Mouse (Mus musculus): ENCODE measurements around the gene Myl12a. TPM values are rescaled to one million over a fixed set of nuclear protein-coding genes. Genes with fewer than 3 reads are reported as not detected.

Gene Myl12a
- polyA plus RNA-seq, 1 experiment from 2014 or later, result 375 TPM

DNA sequence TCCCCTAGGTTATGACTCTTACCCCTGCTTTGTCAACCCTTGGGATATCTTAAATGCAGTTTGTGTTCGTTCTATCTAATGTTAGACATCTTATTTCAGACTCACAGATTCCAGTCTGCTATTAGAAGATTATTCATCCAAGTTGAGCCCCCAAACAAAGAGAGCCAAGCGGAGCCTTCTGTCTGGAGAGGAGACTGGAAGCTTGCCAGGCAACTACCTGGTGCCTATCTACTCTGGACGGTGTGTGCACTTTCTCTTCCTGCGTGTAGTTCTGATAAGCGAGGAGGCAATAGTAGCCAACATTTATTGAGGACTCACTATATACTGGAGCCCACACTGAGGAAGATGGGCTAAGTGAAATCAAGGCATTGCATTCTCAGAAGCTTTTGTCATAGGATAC, 31.8 kb upstream of the Myl12a start:
- Histone ChIP-seq H3K4me3 (ENCODE audit: low read depth, low read length) (no peak overlapping the region), H3K4me2 (no peak overlapping the region), H3K27ac (ENCODE audit: low read depth, low read length) (no peak overlapping the region), H3K9ac (ENCODE audit: low read length) (no peak overlapping the region), H3K4me1 (ENCODE audit: control insufficient read depth, insufficient read depth, low read length) (no peaks in the 10 kb centered on the region), H3K36me3 (ENCODE audit: control insufficient read depth, insufficient read depth, low read length) (no peaks in the 10 kb centered on the region), H3K9me3 (ENCODE audit: control insufficient read depth, low read length) (no peaks in the 10 kb centered on the region), H3K27me3 (ENCODE audit: control insufficient read depth, insufficient read depth, low read length) (no peaks in the 10 kb centered on the region)
- ATAC-seq (ENCODE audit: low FRiP score), result no peak
- WGBS, result 92% methylated on average over 5 of the region's 5 CpGs
- no peak for DNase-seq (ENCODE audit: low spot score, missing footprints)

DNA sequence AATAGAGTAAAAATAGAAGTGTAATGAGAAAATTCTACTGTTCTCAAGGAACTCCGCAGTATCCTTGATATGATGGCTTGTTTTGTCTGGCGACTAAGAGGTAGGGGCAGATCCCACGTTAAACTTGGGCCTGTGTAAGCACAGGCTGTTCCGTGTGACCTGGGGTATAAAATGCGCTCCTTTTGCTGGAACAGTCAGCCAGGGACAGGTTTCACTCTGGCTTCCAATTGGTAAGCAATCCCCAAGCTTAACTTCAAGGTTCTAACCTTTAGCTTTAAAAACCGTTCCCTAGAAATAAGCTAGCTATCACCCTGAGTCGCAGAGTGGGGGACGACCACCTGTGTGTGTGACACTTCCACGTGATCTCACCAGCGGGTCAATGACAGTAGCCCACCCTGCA, 30.0 kb upstream of the Myl12a start:
- H3K4me1 ChIP-seq (ENCODE audit: control insufficient read depth, insufficient read depth, low read length), result no peaks in the 10 kb centered on the region
- H3K4me3 ChIP-seq (ENCODE audit: low read depth, low read length), result no peak overlapping the region
- H3K27me3 ChIP-seq (ENCODE audit: control insufficient read depth, insufficient read depth, low read length), result no peaks in the 10 kb centered on the region
- no peak overlapping the region for H3K27ac ChIP-seq (ENCODE audit: low read depth, low read length)
- ATAC-seq (ENCODE audit: low FRiP score) (no peak), DNase-seq (ENCODE audit: low spot score, missing footprints) (peak; percentile 44)
- H3K9me3 ChIP-seq (ENCODE audit: control insufficient read depth, low read length), result no peaks in the 10 kb centered on the region
- H3K9ac ChIP-seq (ENCODE audit: low read length), result no peak overlapping the region
- 84% methylated on average over 10 of the region's 10 CpGs for WGBS
- no peak overlapping the region for H3K4me2 ChIP-seq
- no peaks in the 10 kb centered on the region for H3K36me3 ChIP-seq (ENCODE audit: control insufficient read depth, insufficient read depth, low read length)

DNA sequence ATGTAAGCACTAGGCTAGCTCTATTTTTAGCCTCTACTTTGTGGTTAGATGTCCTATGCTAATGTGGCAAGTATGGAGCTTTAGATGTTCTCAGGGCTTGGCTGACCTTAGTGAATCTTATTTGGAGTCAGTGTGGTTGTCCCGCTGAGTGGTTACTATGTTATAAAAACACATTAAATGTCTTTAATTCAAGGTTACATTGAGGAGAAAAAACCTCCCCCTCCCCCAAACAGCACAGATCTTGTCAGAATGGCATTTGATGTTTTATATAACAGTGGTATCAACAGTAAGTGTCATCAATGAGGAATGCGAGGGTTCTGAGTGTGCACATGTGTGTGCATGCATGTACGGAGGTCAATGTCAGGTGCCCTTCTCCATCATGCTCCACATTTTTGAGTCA, 24.5 kb upstream of the Myl12a start:
- WGBS, result 93% methylated on average over 3 of the region's 3 CpGs
- no peak overlapping the region for H3K4me2 ChIP-seq
- ATAC-seq (ENCODE audit: low FRiP score) (no peak), DNase-seq (ENCODE audit: low spot score, missing footprints) (peak; percentile 61)
- H3K4me3 ChIP-seq (ENCODE audit: low read depth, low read length), result no peak overlapping the region
- H3K27me3 ChIP-seq (ENCODE audit: control insufficient read depth, insufficient read depth, low read length), result no peaks in the 10 kb centered on the region
- no peaks in the 10 kb centered on the region for H3K4me1 ChIP-seq (ENCODE audit: control insufficient read depth, insufficient read depth, low read length)
- H3K9me3 ChIP-seq (ENCODE audit: control insufficient read depth, low read length), result no peaks in the 10 kb centered on the region
- no peak overlapping the region for H3K27ac ChIP-seq (ENCODE audit: low read depth, low read length)
- H3K9ac ChIP-seq (ENCODE audit: low read length), result no peak overlapping the region
- H3K36me3 ChIP-seq (ENCODE audit: control insufficient read depth, insufficient read depth, low read length), result no peaks in the 10 kb centered on the region

DNA sequence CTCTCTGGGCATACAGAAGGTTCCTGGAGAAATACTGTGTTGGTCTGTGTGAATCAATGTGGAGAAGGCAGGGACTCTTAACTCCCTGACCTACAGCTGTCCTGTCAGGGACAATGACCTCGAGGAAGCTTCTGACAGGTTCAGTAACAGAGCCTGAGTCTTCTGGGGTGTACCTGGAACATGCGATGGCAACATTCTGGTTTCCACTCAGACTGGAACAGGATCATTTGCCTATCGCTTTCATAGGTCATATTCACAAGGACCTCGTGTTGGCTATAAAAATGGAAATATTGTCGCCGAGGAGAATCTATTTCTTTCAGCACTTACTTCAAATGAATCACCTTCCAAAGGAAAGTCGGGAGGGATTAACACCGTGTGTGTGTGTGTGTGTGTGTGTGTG, 23.2 kb upstream of the Myl12a start:
- H3K27me3 ChIP-seq (ENCODE audit: control insufficient read depth, insufficient read depth, low read length), result no peaks in the 10 kb centered on the region
- no peak overlapping the region for H3K4me3 ChIP-seq (ENCODE audit: low read depth, low read length)
- no peak overlapping the region for H3K9ac ChIP-seq (ENCODE audit: low read length)
- no peak overlapping the region for H3K4me2 ChIP-seq
- no peaks in the 10 kb centered on the region for H3K4me1 ChIP-seq (ENCODE audit: control insufficient read depth, insufficient read depth, low read length)
- H3K27ac ChIP-seq (ENCODE audit: low read depth, low read length), result no peak overlapping the region
- WGBS, result 81% methylated on average over 8 of the region's 8 CpGs
- DNase-seq (ENCODE audit: low spot score, missing footprints) (peak; percentile 54), ATAC-seq (ENCODE audit: low FRiP score) (no peak)
- H3K9me3 ChIP-seq (ENCODE audit: control insufficient read depth, low read length), result no peaks in the 10 kb centered on the region
- H3K36me3 ChIP-seq (ENCODE audit: control insufficient read depth, insufficient read depth, low read length), result no peaks in the 10 kb centered on the region

DNA sequence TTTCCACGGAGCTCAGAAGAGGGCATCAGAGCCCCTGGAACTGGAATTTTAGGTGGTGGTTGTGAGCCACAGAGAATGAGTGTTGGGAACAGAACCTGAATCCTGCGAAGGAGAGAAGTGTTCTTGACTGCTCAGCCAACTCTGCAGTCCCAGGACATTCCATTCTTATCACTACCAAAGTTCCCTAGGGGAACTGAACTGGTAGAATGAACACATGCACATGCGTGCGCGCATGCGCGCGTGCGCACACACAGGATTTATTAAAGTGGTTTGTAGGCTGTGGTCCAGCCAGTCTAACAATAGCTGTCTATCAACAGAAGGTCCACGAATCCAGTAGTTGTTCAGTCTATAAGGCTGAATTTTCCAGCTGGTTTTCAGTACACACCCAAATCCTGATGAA, 21.4 kb upstream of the Myl12a start:
- DNase-seq (ENCODE audit: low spot score, missing footprints) (peak; percentile 39), ATAC-seq (ENCODE audit: low FRiP score) (no peak)
- Histone ChIP-seq H3K4me3 (ENCODE audit: low read depth, low read length) (no peak overlapping the region), H3K27me3 (ENCODE audit: control insufficient read depth, insufficient read depth, low read length) (no peaks in the 10 kb centered on the region), H3K27ac (ENCODE audit: low read depth, low read length) (no peak overlapping the region), H3K4me2 (no peak overlapping the region), H3K9ac (ENCODE audit: low read length) (no peak overlapping the region), H3K9me3 (ENCODE audit: control insufficient read depth, low read length) (no peaks in the 10 kb centered on the region), H3K4me1 (ENCODE audit: control insufficient read depth, insufficient read depth, low read length) (peaks cover 3% of the 10 kb centered on the region; the same call in 1 of the 2 replicates), H3K36me3 (ENCODE audit: control insufficient read depth, insufficient read depth, low read length) (no peaks in the 10 kb centered on the region)
- 94% methylated on average over 10 of the region's 10 CpGs for WGBS

DNA sequence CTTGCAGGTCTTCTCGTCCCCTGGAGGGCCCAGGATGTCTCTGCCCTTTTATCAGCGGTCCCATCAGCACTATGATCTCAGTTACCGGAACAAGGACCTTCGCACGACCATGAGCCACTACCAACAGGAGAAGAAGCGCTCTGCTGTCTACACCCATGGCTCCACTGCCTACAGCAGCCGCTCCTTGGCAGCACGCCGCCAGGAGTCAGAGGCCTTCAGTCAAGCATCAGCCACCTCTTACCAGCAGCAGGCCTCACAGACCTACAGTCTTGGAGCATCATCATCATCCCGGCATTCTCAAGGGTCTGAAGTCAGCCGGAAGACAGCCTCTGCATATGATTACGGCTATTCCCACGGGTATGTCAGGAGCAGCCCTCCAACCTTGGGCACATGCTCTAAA, 20.2 kb upstream of the Myl12a start:
- H3K27ac ChIP-seq (ENCODE audit: low read depth, low read length), result no peak overlapping the region
- H3K27me3 ChIP-seq (ENCODE audit: control insufficient read depth, insufficient read depth, low read length), result no peaks in the 10 kb centered on the region
- H3K9ac ChIP-seq (ENCODE audit: low read length), result no peak overlapping the region
- H3K36me3 ChIP-seq (ENCODE audit: control insufficient read depth, insufficient read depth, low read length), result no peaks in the 10 kb centered on the region
- no peak for DNase-seq (ENCODE audit: low spot score, missing footprints)
- no peak overlapping the region for H3K4me2 ChIP-seq
- H3K4me1 ChIP-seq (ENCODE audit: control insufficient read depth, insufficient read depth, low read length), result peaks cover 3% of the 10 kb centered on the region; the same call in 1 of the 2 replicates
- no peak for ATAC-seq (ENCODE audit: low FRiP score)
- WGBS, result 89% methylated on average over 13 of the region's 13 CpGs
- no peaks in the 10 kb centered on the region for H3K9me3 ChIP-seq (ENCODE audit: control insufficient read depth, low read length)
- no peak overlapping the region for H3K4me3 ChIP-seq (ENCODE audit: low read depth, low read length)

DNA sequence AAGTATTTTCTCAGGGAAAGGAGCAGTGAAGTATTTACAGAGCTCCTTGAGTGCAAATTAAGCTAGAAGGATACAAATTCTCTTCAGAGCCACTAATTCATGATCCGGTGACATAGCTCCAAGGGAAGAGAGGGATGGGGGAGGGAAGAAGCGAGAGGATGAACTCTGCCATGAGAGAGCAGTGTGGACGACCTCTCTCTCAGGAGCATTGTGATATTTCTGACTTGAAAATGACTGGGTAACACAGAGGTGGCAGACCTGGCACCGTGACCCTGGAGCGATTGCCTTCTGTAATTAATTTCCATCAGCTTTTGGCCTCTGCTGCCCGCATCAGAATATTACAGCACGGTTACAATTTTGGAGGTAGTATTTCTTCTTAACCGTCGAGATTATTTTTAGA, 17.2 kb upstream of the Myl12a start:
- Histone ChIP-seq H3K36me3 (ENCODE audit: control insufficient read depth, insufficient read depth, low read length) (no peaks in the 10 kb centered on the region), H3K9me3 (ENCODE audit: control insufficient read depth, low read length) (no peaks in the 10 kb centered on the region), H3K4me1 (ENCODE audit: control insufficient read depth, insufficient read depth, low read length) (peaks cover 3% of the 10 kb centered on the region; the same call in 1 of the 2 replicates), H3K9ac (ENCODE audit: low read length) (no peak overlapping the region), H3K27ac (ENCODE audit: low read depth, low read length) (no peak overlapping the region), H3K4me3 (ENCODE audit: low read depth, low read length) (no peak overlapping the region), H3K27me3 (ENCODE audit: control insufficient read depth, insufficient read depth, low read length) (no peaks in the 10 kb centered on the region), H3K4me2 (no peak overlapping the region)
- WGBS, result 70% methylated on average over 9 of the region's 9 CpGs
- peak; percentile 56 for DNase-seq (ENCODE audit: low spot score, missing footprints)
- ATAC-seq (ENCODE audit: low FRiP score), result no peak

DNA sequence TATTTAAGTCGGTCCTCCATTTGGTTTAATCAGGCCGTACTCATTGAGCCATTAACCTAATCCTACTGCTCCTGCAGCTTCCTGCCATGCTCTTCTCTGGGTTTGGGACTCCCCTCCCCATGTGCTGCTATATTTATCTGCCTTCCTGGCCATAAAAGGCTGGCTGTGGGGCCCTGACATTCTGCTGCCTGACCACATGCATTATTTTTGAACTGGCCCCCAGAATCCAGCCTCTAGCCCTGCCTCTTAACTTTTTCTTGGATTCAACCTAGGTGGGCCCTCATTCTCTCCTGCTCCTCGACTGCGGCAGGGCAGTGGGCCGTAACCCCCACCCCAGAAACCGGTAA, 16.6 kb upstream of the Myl12a start:
- Histone ChIP-seq H3K27me3 (ENCODE audit: control insufficient read depth, insufficient read depth, low read length) (no peaks in the 10 kb centered on the region), H3K4me3 (ENCODE audit: low read depth, low read length) (no peak overlapping the region), H3K9me3 (ENCODE audit: control insufficient read depth, low read length) (no peaks in the 10 kb centered on the region), H3K4me1 (ENCODE audit: control insufficient read depth, insufficient read depth, low read length) (peaks cover 3% of the 10 kb centered on the region; the same call in 1 of the 2 replicates), H3K27ac (ENCODE audit: low read depth, low read length) (no peak overlapping the region), H3K36me3 (ENCODE audit: control insufficient read depth, insufficient read depth, low read length) (no peaks in the 10 kb centered on the region), H3K9ac (ENCODE audit: low read length) (no peak overlapping the region), H3K4me2 (no peak overlapping the region)
- 33% methylated on average over 6 of the region's 6 CpGs for WGBS
- ATAC-seq (ENCODE audit: low FRiP score), result no peak
- DNase-seq (ENCODE audit: low spot score, missing footprints), result peak; percentile 73

DNA sequence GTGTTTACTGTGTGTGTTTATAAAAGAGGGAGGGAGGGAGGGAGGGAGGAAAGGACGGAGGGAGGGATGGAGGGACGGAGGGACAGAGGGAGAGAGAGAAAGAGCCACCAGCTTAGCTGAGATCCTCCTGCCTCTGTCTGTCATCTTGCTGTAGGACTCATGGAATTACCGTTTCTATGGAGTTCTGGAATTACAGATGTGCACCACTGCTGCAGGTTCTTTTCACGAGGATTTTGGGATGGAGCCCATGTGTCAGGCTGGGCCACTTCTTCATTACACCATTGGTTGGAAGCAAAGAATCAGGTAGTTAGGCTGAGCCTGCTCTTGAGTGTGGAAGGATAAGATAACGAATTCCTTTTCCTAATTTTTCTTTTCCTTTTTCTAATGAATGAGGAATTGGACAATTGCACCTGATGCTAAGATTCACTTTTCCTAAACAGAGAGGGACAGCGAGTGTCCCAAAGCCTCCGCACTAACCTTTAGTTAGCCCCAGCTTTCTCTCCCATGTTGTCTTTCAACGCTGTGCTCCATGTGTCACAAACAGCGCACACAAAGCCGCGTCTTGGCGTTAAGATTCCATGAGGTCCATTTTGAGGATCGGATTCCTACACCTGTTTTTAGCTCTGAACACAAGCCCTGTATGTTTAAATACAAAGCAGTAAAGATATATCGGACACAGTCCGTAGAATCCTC, 16.1 kb upstream of the Myl12a start:
- no peaks in the 10 kb centered on the region for H3K9me3 ChIP-seq (ENCODE audit: control insufficient read depth, low read length)
- H3K4me2 ChIP-seq, result no peak overlapping the region
- peaks cover 3% of the 10 kb centered on the region; the same call in 1 of the 2 replicates for H3K4me1 ChIP-seq (ENCODE audit: control insufficient read depth, insufficient read depth, low read length)
- H3K36me3 ChIP-seq (ENCODE audit: control insufficient read depth, insufficient read depth, low read length), result no peaks in the 10 kb centered on the region
- H3K4me3 ChIP-seq (ENCODE audit: low read depth, low read length), result no peak overlapping the region
- ATAC-seq (ENCODE audit: low FRiP score) (no peak), DNase-seq (ENCODE audit: low spot score, missing footprints) (peak; percentile 53)
- H3K27ac ChIP-seq (ENCODE audit: low read depth, low read length), result no peak overlapping the region
- no peaks in the 10 kb centered on the region for H3K27me3 ChIP-seq (ENCODE audit: control insufficient read depth, insufficient read depth, low read length)
- WGBS, result 81% methylated on average over 15 of the region's 15 CpGs
- H3K9ac ChIP-seq (ENCODE audit: low read length), result no peak overlapping the region
